Mouse (Mus musculus) spleen, adult 2 months (tissue): ENCODE measurements around the gene Stam.

Experiments
- CTCF ChIP-seq: fragments of 200-500 bp; IDR thresholded peaks from 2 replicates; pipeline ENCODE4 v1.5.1; 2011; ENCODE audit warnings: mild to moderate bottlenecking, inconsistent platforms; ENCODE audit not compliant: insufficient read depth, insufficient read length, insufficient replicate concordance; ENCODE audit errors: extremely low read depth
- POLR2A ChIP-seq: fragments of 200-500 bp; IDR thresholded peaks from 2 replicates; pipeline ENCODE4 v1.6.1; 2011; ENCODE audit warnings: low read depth, low read length, inconsistent platforms

- TF ChIP-seq CTCF (no peak), POLR2A (no peak)
These were observed 463 bp downstream of the Stam start for GRCm38 (mm10) chr2:14074221-14074901.
